Mouse (Mus musculus): ENCODE data around the gene Epha1. TPM values are rescaled to one million over a fixed set of nuclear protein-coding genes. Genes with fewer than 3 reads are reported as not detected.

The Epha1 gene
- 1.1 and 1.4 TPM in 2 replicates for polyA plus RNA-seq (2014; fragmentation: Nextera tagmentation; extraction: Ambion mirVana)

GRCm38 (mm10) chr6:42372816-42373547 is at the start of gene Epha1:
Gene Epha1, minus strand, starts transcription at chr6:42373268.
- Histone ChIP-seq H3K9me3 (ENCODE audit: control insufficient read depth, low read length) (no peaks in the 10 kb centered on the region), H3K36me3 (ENCODE audit: control insufficient read depth, insufficient read depth, low read length) (no peaks in the 10 kb centered on the region), H3K4me3 (ENCODE audit: low read depth, low read length) (peak within 1 kb of the TSS; percentile 56), H3K27ac (ENCODE audit: low read depth, low read length) (peak within 1 kb of the TSS; percentile 46; the same call in 1 of the 2 replicates), H3K9ac (ENCODE audit: low read depth, low read length) (peak within 1 kb of the TSS; percentile 51), H3K4me2 (peak within 1 kb of the TSS; percentile 95), H3K27me3 (replicated peaks; ENCODE audit: control insufficient read depth, insufficient read depth, low read length) (no peaks in the 10 kb centered on the region), H3K4me1 (replicated peaks; ENCODE audit: control insufficient read depth, insufficient read depth, low read length) (no peaks in the 10 kb centered on the region)
- DNase-seq (ENCODE audit: low spot score), result peak; percentile 55
- 1% methylated on average over 29 of the region's 36 CpGs for WGBS
- ATAC-seq (replicated peaks; ENCODE audit: low FRiP score), result peak; percentile 77

DNA sequence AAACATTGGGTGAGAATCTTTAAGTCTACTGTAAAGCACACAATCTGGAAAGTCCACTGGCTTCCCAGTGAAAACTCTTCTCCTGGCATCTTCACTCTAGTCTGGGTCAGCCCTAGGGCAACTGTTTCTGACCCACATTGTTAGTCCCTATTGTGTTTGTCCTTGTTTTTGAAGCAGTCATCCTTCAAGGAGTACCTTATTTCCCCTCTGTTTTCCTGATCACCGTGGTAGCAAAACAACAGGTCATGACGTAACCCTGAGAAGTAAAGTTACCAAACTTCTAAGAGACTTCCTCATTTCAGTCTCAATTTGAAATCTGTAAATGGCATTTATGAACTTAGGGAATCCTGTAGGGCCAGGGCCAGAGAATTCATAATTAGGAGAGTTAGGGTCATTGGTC is 48.4 kb upstream of the Epha1 start:
- DNase-seq (ENCODE audit: low spot score), result no peak
- Histone ChIP-seq H3K4me3 (ENCODE audit: low read depth, low read length) (no peak overlapping the region), H3K36me3 (ENCODE audit: control insufficient read depth, insufficient read depth, low read length) (no peaks in the 10 kb centered on the region), H3K4me2 (no peak overlapping the region), H3K27me3 (replicated peaks; ENCODE audit: control insufficient read depth, insufficient read depth, low read length) (no peaks in the 10 kb centered on the region), H3K9me3 (ENCODE audit: control insufficient read depth, low read length) (no peaks in the 10 kb centered on the region), H3K9ac (ENCODE audit: low read depth, low read length) (no peak overlapping the region), H3K27ac (ENCODE audit: low read depth, low read length) (no peak overlapping the region), H3K4me1 (replicated peaks; ENCODE audit: control insufficient read depth, insufficient read depth, low read length) (no peaks in the 10 kb centered on the region)
- no peak for ATAC-seq (replicated peaks; ENCODE audit: low FRiP score)
- WGBS, result 59% methylated on average over 2 of the region's 2 CpGs

GRCm38 (mm10) chr6:42419443-42419842 is 46.4 kb upstream of the Epha1 start:
- no peaks in the 10 kb centered on the region for H3K4me1 ChIP-seq (replicated peaks; ENCODE audit: control insufficient read depth, insufficient read depth, low read length)
- DNase-seq (ENCODE audit: low spot score) (no peak), ATAC-seq (replicated peaks; ENCODE audit: low FRiP score) (no peak)
- no peaks in the 10 kb centered on the region for H3K9me3 ChIP-seq (ENCODE audit: control insufficient read depth, low read length)
- H3K36me3 ChIP-seq (ENCODE audit: control insufficient read depth, insufficient read depth, low read length), result no peaks in the 10 kb centered on the region
- no peak overlapping the region for H3K4me2 ChIP-seq
- 86% methylated on average over 2 of the region's 2 CpGs for WGBS
- no peaks in the 10 kb centered on the region for H3K27me3 ChIP-seq (replicated peaks; ENCODE audit: control insufficient read depth, insufficient read depth, low read length)
- no peak overlapping the region for H3K4me3 ChIP-seq (ENCODE audit: low read depth, low read length)
- H3K9ac ChIP-seq (ENCODE audit: low read depth, low read length), result no peak overlapping the region
- H3K27ac ChIP-seq (ENCODE audit: low read depth, low read length), result no peak overlapping the region

DNA sequence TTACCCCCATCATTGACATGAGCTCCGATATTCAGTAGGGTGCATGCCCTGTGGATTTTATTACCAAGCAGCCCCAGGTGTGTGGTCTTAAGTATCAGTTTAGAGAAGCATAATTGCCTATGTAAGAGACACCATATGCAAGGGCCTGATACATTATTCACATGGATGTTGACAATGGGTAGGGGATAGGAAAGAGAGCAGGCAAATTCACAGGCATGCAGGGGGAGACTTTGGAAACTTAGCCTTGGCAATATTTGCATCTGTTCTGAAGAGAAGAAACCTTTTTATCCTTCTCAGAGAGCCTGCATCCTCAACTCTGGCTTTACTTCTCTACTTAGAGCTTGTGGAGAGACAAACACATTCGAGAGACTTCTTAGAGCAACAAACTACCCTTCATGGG is 32.1 kb upstream of the Epha1 start, which contains the start of gene Tas2r135:
Gene Tas2r135, plus strand, starts transcription at position 301 of the 400 bp plus-strand sequence.
- Histone ChIP-seq H3K4me1 (replicated peaks; ENCODE audit: control insufficient read depth, insufficient read depth, low read length) (no peaks in the 10 kb centered on the region), H3K9ac (ENCODE audit: low read depth, low read length) (no peak within 1 kb of the TSS), H3K27me3 (replicated peaks; ENCODE audit: control insufficient read depth, insufficient read depth, low read length) (no peaks in the 10 kb centered on the region), H3K4me2 (no peak within 1 kb of the TSS), H3K27ac (ENCODE audit: low read depth, low read length) (no peak within 1 kb of the TSS), H3K36me3 (ENCODE audit: control insufficient read depth, insufficient read depth, low read length) (no peaks in the 10 kb centered on the region), H3K4me3 (ENCODE audit: low read depth, low read length) (no peak within 1 kb of the TSS), H3K9me3 (ENCODE audit: control insufficient read depth, low read length) (no peaks in the 10 kb centered on the region)
- no peak for ATAC-seq (replicated peaks; ENCODE audit: low FRiP score)
- no peak for DNase-seq (ENCODE audit: low spot score)
- 77% methylated on average over 2 of the region's 2 CpGs for WGBS

- ATAC-seq (replicated peaks; ENCODE audit: low FRiP score) (no peak), DNase-seq (ENCODE audit: low spot score) (no peak)
- WGBS, result 79% methylated on average over 1 of the region's 1 CpGs
- Histone ChIP-seq H3K27me3 (replicated peaks; ENCODE audit: control insufficient read depth, insufficient read depth, low read length) (no peaks in the 10 kb centered on the region), H3K27ac (ENCODE audit: low read depth, low read length) (no peak within 1 kb of the TSS), H3K4me3 (ENCODE audit: low read depth, low read length) (no peak within 1 kb of the TSS), H3K4me2 (no peak within 1 kb of the TSS), H3K9me3 (ENCODE audit: control insufficient read depth, low read length) (no peaks in the 10 kb centered on the region), H3K9ac (ENCODE audit: low read depth, low read length) (no peak within 1 kb of the TSS), H3K36me3 (ENCODE audit: control insufficient read depth, insufficient read depth, low read length) (no peaks in the 10 kb centered on the region), H3K4me1 (replicated peaks; ENCODE audit: control insufficient read depth, insufficient read depth, low read length) (no peaks in the 10 kb centered on the region)
Measured at GRCm38 (mm10) chr6:42399938-42400337, 26.9 kb upstream of the Epha1 start, which contains the start of gene Tas2r143. Gene Tas2r143, plus strand, starts transcription at chr6:42400238.

GRCm38 (mm10) chr6:42398998-42399397 is 25.9 kb upstream of the Epha1 start:
- no peaks in the 10 kb centered on the region for H3K9me3 ChIP-seq (ENCODE audit: control insufficient read depth, low read length)
- no peak overlapping the region for H3K9ac ChIP-seq (ENCODE audit: low read depth, low read length)
- H3K27me3 ChIP-seq (replicated peaks; ENCODE audit: control insufficient read depth, insufficient read depth, low read length), result no peaks in the 10 kb centered on the region
- 85% methylated on average over 1 of the region's 1 CpGs for WGBS
- ATAC-seq (replicated peaks; ENCODE audit: low FRiP score), result no peak
- no peak overlapping the region for H3K4me2 ChIP-seq
- no peak overlapping the region for H3K4me3 ChIP-seq (ENCODE audit: low read depth, low read length)
- no peak overlapping the region for H3K27ac ChIP-seq (ENCODE audit: low read depth, low read length)
- no peaks in the 10 kb centered on the region for H3K36me3 ChIP-seq (ENCODE audit: control insufficient read depth, insufficient read depth, low read length)
- no peak for DNase-seq (ENCODE audit: low spot score)
- no peaks in the 10 kb centered on the region for H3K4me1 ChIP-seq (replicated peaks; ENCODE audit: control insufficient read depth, insufficient read depth, low read length)

DNA sequence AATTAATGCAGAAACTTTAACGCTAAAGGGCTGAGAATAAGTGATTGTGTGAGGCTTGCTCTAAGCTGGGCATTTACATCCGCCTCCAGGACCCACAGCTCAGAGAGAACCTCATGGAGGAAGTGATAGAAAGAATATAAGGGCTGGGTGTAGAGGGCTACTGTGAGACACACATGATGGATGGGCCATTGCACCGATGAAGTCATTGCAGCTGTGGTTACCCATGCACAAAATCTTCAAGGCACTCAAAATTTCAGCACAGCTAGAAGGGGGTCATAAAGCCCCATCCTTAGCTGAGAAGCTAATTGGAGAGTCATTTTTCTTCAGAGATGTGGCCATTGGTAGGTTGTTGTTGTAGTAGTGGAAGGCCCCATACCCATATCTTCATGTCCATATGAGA is 25.2 kb upstream of the Epha1 start:
- H3K27me3 ChIP-seq (replicated peaks; ENCODE audit: control insufficient read depth, insufficient read depth, low read length), result no peaks in the 10 kb centered on the region
- no peak overlapping the region for H3K27ac ChIP-seq (ENCODE audit: low read depth, low read length)
- WGBS, result 72% methylated on average over 3 of the region's 3 CpGs
- H3K36me3 ChIP-seq (ENCODE audit: control insufficient read depth, insufficient read depth, low read length), result no peaks in the 10 kb centered on the region
- no peak overlapping the region for H3K4me3 ChIP-seq (ENCODE audit: low read depth, low read length)
- H3K4me2 ChIP-seq, result no peak overlapping the region
- no peak for ATAC-seq (replicated peaks; ENCODE audit: low FRiP score)
- no peaks in the 10 kb centered on the region for H3K9me3 ChIP-seq (ENCODE audit: control insufficient read depth, low read length)
- no peaks in the 10 kb centered on the region for H3K4me1 ChIP-seq (replicated peaks; ENCODE audit: control insufficient read depth, insufficient read depth, low read length)
- DNase-seq (ENCODE audit: low spot score), result no peak
- H3K9ac ChIP-seq (ENCODE audit: low read depth, low read length), result no peak overlapping the region

- H3K4me2 ChIP-seq, result no peak overlapping the region
- H3K36me3 ChIP-seq (ENCODE audit: control insufficient read depth, insufficient read depth, low read length), result no peaks in the 10 kb centered on the region
- no peak for DNase-seq (ENCODE audit: low spot score)
- no peaks in the 10 kb centered on the region for H3K4me1 ChIP-seq (replicated peaks; ENCODE audit: control insufficient read depth, insufficient read depth, low read length)
- H3K9ac ChIP-seq (ENCODE audit: low read depth, low read length), result no peak overlapping the region
- H3K9me3 ChIP-seq (ENCODE audit: control insufficient read depth, low read length), result no peaks in the 10 kb centered on the region
- 30% methylated on average over 3 of the region's 3 CpGs for WGBS
- no peaks in the 10 kb centered on the region for H3K27me3 ChIP-seq (replicated peaks; ENCODE audit: control insufficient read depth, insufficient read depth, low read length)
- no peak for ATAC-seq (replicated peaks; ENCODE audit: low FRiP score)
- no peak overlapping the region for H3K4me3 ChIP-seq (ENCODE audit: low read depth, low read length)
- no peak overlapping the region for H3K27ac ChIP-seq (ENCODE audit: low read depth, low read length)
Measured at GRCm38 (mm10) chr6:42397041-42397657, 24.1 kb upstream of the Epha1 start.

All from liver, embryonic 11.5 days (tissue).